Mouse (Mus musculus) spleen, postnatal 0 days (tissue): ENCODE measurements around the gene Ica1l. TPM values are rescaled to one million over a fixed set of nuclear protein-coding genes. Genes with fewer than 3 reads are reported as not detected.

Experiments used
- polyA plus RNA-seq: library from polyadenylated mRNA; unstranded; fragments of >200 nt; fragmentation: Nextera tagmentation; extraction: Ambion mirVana; gene quantifications from 2 replicates; pipeline ENCODE4 v1.2.1, GENCODE M21; 2015

Gene Ica1l
- polyA plus RNA-seq, result 0.84 and 1.1 TPM in 2 replicates

DNA sequence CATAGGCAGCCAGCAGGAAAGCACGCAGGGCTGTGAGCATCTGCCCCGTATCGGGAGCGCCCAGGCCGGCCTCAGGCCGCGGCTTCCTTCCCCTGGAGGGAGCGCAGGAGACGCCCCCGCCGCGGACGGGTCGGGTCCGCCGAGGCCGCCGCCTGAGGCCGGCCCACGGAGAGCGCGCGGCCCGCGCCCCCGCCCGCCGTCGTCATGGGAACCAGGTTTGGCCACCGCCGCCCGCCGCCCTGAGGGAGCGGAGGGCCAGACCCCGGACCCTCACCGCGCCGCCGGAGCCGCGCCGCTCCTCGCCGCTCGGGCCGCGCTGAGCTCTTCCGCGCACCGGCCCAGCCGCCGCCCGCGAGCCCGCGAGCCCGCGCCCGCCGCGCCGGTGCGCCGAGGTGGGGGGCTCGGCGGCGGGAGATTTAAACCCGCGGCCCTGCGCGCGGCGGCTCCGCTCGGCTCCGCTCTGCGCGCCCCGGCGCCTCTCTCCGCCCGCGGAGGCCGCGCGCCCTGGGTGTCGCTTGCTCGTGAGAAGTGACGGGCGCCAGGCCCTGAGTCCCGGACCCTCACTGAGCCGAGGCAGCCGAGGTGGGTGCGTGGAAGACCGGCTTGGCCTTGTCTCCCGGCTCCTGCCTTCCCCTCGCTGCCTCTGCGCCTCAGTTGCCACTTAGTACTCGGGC, at the start of gene Ica1l:
Gene Ica1l, minus strand, starts transcription at position 389 of the 674 bp plus-strand sequence.

Other genes with a start within 250 kb of the Ica1l start
- gene Fam117b, start 130.2 kb downstream of the Ica1l start, polyA plus RNA-seq, result 6.8 and 7.1 TPM in 2 replicates
- gene Carf, start 55.1 kb upstream of the Ica1l start, polyA plus RNA-seq, result 3.2 and 4.2 TPM in 2 replicates
- 57.6 and 60.4 TPM in 2 replicates for gene Wdr12, start 55.5 kb upstream of the Ica1l start, polyA plus RNA-seq
- 3.2 and 3.9 TPM in 2 replicates for gene Nbeal1, start 137.4 kb upstream of the Ica1l start, polyA plus RNA-seq